Mouse (Mus musculus): ENCODE data around the gene Ngef.

Ngef gene

DNA sequence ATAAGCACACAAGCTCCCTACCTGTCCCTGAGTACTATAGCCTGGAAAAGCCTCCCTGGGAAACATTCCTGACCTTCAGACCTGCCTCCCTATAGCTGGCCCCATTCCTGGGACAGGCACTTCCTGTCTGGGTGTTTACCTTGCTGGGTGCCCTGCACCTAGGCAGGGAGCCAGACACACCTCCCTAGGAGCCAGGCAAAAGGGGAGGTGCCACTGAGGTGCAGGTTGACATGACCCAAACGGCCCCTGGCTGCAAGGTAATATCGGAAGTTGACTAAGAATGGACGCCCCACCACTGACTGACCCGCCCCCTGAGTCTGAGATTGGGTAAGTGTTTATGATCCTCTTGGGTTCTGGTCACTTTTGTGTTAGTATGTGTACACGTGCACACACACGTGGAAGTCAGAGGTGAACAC, at the start of gene Ngef:
Gene Ngef, minus strand, starts transcription at position 71 of the 416 bp plus-strand sequence.
- in situ Hi-C loops (cut with MboI, MseI): no loop called here

DNA sequence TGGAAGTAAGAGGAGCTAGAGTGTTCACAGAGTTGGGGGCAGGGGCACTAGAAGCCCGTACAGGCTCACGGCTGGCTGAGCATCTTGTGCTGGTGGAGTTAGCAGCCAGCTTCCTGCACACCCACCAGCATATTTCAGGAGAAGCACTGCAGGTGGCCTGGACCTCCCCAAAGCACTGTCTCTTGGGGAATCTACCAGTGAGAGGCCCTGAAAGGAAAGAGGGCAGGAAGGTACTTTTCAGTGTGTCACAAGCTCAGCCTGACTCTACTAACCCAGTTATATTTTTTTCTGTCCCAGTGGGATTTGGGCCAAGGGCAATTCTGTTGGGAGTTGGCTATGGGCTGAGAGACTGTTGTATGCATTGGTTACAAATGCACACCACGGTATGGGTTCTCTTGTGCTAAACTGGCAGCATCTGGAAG, 48.2 kb upstream of the Ngef start:
- in situ Hi-C loops (cut with MboI, MseI): no loop called here

DNA sequence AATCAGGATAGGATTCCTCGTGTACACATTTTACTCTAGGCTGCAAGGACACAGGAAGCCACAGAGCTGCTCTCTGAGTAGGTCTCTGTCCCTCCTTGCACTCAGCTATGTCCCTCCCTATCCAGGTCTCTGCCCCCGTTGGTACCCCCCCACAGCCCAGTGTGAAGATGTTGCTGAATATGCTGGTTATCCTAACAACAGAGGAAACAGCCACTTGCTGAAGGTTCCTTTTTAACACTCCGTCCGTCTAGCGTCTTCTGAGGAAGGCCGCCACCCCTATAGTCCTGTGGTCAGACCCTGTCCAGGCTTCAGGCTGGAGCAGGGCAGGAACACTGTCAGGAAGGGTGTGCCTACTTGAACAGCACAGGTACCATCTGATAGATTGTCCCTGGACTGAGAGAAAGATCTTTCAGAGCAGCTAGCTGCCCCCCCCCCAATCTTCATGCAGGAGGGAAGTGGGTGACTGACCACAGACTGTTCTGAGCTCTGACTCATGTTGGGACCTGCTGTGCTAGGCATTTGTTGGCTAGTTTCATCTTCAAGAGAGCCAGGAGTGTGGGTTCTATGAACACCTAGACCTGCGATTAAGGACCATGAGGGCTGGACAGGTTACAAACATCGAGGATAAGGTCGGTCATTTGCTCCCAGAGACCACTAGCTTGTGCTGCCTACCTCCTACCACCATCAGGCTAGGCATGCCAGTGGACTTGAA, 47.6 kb upstream of the Ngef start:
- in situ Hi-C loops (cut with MboI, MseI): no loop called here

DNA sequence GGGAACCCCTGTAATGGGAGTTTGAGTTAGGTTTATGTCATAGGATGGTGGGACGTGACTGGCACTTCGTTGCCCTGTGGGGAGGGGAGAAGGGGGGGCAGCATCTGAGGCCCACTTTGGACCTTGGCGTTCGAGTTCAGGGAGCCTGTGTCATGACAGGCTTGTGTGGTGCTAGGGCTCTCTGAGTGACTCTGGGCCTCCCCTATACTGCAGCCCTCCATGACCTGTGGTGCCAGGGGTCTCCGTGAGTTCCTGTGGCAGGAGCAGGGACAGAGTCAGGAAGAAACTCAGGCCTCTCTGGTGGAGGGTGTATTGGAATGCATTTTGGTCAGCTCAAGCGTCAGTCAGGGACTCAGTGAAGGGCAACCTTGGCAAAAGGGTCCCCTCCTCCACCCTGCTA, 47.0 kb upstream of the Ngef start:
- in situ Hi-C loops (cut with MboI, MseI): no loop called here

DNA sequence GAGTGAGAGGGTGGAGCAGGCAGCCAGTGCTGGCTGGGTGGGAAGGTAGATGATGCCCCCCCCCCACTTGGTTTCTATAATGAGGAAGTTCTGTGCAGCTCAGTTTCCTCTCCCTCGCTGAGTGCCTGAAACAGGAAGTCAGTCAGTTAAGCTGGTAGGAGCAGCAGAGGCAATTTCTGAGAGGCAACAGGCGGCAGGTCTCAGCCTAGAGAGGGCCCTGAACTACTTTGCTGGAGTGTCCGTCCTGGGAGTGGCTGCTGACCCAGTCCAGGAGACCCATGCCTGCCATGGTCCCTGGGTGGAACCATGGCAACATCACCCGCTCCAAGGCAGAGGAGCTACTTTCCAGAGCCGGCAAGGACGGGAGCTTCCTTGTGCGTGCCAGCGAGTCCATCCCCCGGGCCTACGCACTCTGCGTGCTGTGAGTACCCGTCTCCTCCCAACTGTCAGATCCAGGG, 46.6 kb upstream of the Ngef start, which contains the start of gene Inpp5d:
Gene Inpp5d, plus strand, starts transcription at position 102 of the 458 bp plus-strand sequence.
- in situ Hi-C loops (cut with MboI, MseI): no loop called here

DNA sequence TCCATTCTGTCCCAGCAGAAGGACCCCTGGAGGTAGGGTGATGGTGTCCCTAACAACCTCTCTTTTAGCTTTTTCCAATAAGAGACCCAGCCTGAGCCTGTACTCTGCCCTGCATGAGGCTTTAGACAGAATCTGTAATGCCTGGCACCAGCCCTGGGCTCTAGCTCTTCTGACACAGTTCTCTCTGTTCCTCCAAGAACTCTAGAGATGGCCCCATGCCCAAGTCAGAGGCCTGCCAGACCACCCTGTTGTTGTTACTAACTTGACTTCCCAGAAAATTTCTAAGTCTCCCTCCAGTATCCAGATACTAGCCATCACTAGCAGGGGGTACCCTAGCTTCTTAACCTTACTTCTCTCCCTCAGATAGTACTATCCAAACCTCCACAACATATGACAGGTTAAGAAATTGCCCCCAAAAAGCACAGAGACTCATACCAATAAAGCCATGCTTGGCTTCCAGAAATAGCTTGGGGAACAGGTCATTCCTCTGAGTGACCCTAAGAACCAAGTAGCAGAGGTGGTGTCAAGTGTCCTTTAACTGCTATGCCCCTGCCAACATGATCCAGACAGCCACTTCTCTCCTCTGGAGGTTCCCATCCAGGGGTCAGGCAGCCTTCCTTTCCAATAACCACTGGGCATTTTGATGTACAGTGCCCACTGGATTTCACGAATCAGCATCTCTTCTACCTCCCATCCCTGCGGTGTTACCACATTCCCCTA, 41.1 kb upstream of the Ngef start:
- in situ Hi-C loops (cut with MboI, MseI): loop anchor here (10.0 kb wide), 1 partner anchor 1760 kb away; no protein-coding TSS in a partner anchor

DNA sequence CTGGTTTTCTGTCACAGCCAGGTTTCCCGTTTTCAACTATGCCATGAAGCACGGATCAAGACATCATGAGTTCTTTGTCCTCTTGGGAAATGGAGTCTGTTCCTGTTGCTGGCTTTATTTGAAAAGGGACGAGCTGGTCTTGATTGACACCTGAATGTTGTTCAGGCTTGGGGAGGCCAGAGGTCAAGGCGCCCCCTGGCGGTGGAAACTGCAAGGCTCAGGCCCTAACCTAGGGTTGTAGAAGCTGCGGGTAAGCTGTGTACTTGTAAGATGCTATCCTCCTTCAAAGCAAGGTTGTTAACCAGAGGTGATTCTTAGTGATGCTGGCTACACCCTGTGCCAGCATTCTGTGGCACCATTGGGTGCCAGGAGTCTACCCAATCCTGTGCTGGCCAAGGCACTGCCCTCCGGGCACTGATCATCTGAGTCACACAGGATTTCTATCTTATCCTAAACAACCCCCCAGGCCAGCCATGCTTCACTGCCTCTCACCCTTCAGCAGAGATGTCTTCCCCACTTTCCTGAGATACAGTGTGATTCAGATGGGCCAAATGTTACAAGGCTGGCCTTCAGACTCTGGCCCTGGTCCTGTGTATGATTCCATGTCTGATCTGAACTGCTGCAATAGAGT, 34.9 kb upstream of the Ngef start:
- in situ Hi-C loops (cut with MboI, MseI): no loop called here

DNA sequence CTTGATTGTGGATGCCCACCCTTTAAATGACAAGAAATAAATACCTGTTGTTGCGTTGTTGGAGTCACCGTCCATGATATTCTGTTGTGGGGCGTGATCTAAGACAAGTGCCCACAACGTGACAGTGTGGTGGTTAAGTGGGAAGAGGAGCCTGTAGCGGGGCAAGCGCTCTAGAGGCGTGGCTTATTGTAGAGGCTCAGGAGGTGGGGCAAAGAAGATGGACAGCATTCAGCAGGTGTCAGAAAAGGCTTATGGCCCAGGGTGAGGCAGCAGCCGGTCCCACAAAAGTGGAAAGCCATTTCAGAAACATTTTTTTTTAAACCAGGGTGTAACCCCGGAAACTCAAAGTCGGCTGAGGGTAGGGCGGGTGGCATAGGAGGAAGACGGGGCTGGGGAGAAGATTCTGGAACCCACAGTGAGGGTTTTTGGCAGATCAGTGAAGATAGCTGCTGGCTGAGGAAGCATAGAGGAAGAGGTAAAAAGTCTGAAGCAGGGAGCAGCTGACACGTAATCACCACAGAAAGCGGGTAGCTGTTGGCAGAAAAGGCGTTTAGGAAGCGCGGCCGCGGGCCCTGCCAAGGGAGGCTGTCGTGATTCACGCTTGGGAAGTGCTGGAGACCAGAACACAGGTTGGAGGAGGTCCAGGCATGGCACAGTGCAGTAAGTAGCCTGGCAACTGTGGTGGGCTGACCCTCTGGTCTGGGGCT, 33.9 kb upstream of the Ngef start:
- in situ Hi-C loops (cut with MboI, MseI): no loop called here

DNA sequence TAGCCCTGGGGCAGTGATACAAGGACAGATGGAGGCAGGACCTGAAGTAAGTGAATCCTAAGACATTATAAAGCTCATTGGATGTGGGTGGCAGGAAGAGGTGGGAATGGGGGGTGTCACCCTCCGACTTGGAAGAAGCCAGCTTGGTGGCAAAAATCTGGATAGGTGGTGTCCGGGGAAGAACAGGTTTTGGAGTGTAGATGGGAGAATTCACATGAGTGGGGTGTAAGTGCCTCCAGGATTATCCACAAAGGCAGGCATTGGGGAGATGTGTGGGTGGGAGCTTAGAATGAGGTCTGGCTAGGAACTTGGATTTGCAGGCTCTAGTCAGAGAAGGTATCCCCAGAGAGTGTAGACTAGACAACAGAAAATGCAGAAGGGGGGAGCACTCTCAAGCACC, 31.6 kb upstream of the Ngef start:
- in situ Hi-C loops (cut with MboI, MseI): no loop called here

DNA sequence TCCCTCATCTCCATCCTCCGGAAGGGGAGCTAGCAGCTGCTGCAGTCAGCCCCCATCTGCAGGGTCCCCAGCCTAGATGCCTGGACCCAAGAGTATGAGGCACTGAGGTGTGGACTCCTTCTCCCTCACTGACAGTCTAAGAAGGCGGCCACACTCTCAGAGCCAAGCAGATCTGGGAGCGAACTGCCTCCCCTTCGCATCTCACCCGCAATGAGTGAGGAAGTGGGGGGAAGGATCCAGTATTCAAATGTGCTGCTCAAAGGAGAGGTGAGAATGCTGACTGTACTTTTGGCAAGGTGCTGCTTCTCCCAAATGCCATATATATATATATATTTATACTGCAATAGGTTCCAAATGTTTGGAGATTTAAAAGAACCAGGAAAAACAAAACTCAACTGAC, 29.7 kb upstream of the Ngef start:
- in situ Hi-C loops (cut with MboI, MseI): no loop called here

DNA sequence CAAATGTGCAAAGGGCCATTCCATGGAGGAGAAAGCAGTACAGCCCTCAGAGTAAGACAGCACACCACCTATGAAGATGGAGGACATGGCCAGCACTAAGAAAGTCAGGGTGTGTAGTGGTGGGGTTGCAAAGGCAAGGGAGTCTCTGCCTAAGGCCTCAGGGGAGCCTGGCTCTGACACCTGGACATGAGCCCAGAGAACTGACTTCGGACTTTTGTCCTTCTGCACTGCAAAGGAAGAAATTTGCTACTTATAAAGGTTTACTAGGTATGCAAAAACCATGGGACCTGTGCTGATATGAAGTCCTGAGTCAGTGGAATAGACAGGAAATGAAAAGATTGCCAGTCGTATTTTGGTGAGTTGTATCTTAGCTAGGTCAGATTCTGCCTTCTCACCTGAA, 28.1 kb upstream of the Ngef start:
- in situ Hi-C loops (cut with MboI, MseI): no loop called here

DNA sequence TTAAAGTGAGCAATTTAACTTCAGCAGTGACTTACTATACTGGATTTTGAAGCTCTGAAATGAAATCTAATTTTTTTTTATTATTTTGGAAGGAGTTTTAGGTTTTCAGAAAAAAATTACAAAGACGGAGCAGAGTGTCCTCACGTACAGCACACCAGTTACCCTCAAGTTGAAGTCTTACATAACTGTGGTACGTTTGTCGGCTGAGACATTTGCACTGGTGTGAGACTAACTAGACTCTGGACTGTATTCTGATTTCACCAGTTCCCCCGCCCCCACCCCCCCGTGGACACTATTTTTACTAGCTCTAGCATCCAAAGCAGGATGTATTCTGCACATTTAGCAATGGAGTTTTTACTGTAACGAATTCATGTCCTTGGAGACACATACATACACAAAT, 26.9 kb upstream of the Ngef start:
- in situ Hi-C loops (cut with MboI, MseI): no loop called here

DNA sequence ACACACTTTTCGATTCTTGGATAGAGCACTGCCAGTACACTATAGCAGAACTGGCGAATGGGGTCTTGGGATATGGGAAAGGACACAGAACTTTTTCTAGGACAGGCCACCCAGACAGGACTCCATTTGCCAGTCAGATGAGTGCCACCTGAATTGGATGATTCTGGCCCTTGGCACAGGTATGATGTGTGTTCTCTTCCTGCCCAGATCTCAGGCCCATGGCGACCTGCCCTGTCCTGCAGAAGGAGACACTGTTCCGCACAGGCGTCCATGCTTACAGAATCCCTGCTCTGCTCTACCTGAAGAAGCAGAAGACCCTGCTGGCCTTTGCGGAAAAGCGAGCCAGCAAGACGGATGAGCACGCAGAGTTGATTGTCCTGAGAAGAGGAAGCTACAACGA, 21.0 kb upstream of the Ngef start:
- in situ Hi-C loops (cut with MboI, MseI): no loop called here

DNA sequence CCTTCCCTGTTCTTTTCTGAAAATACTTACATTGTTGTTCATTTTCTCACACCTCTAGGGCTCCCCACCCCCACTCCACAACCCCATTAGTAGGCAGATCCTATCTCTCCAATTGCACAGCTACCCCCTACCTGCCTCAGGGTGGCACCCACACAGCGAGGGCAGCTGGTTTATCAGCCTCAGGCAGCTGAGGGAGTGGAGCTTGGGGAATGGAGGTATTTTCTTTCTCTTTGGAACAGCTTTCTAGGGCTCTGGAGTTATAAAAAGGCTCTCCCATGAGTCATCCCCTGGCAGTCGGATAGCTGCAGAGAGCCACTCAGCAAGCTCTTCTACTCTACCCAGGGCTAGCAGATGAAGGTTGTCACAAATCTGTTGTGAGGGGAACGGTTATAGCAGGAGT, 20.6 kb upstream of the Ngef start:
- in situ Hi-C loops (cut with MboI, MseI): no loop called here

DNA sequence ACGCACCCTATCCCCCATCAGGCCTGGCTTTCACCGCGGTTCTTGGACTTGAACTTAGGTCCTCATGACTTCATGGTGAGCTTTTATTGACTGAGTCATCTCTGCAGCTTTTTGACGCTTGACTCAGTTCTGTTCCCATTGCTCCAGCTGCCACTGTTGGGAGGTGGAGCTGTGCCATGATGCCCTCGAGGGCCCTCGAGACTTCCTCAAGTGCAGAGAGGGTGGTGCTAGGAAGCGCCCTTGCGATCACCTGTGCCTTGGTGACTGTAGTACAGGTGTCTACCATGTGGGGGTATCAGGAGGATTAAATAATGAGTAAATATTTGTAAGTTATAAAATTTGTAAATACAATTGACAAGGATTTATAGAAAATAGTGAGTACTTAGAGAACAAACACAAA, 16.3 kb upstream of the Ngef start:
- in situ Hi-C loops (cut with MboI, MseI): no loop called here

DNA sequence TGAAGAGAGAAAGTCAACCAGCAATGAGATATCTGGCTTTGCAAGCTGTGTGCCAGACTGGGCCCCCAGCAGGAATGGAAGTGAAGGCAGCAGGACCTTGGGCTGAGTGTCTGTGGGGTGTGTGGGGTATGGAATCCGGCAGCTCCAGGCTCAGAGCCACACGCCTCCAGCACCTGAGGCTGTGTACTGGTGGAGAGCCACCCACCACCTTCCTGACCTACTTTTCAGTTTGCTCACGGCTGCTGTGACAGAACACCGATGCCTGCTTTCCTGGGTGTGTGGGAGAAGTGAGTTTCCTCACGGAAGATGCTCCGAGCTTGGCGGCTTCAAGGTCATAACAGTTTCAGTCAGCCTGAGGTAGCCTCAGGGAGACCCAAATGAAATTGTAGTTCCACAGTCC, 15.5 kb upstream of the Ngef start:
- in situ Hi-C loops (cut with MboI, MseI): no loop called here

DNA sequence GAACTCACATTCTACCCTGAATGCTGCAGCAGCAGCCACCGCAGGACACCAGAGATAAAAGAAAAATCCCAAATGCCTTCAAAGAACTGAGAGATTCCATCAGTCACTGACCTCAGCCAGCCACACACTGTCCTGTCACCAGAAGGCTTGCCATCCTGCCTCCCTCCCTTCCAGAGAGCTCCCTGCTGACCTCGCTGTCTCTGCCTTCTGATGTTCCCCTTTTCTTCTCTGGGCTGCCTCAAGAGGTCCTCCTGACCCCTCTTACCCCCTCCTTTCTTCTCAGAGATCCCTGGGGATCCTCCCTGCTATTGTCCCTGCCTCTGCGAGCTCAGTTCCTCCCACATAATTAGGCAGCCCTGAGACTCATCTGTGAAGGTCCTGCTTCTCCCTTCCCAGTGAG, 7.2 kb upstream of the Ngef start:
- in situ Hi-C loops (cut with MboI, MseI): no loop called here

DNA sequence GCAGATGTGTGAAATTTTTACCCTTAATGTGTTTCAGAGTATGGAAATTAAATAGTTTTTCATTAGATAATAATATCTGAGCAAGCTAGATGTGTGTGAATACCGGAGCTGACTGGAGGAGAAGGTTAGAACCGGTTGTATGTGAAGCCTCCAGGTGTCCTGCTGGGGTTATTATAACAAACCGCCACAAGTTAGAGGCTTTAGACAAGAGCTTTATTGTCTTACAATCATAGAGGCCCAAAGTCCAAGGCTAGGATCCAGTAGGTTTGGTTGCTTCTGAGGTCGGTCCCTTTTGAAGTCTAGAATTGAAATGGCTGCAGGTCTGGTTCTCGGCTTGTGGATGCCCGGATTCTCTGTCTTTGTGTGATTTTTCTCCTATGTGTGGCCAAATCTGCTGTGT, 5.3 kb upstream of the Ngef start:
- in situ Hi-C loops (cut with MboI, MseI): no loop called here

DNA sequence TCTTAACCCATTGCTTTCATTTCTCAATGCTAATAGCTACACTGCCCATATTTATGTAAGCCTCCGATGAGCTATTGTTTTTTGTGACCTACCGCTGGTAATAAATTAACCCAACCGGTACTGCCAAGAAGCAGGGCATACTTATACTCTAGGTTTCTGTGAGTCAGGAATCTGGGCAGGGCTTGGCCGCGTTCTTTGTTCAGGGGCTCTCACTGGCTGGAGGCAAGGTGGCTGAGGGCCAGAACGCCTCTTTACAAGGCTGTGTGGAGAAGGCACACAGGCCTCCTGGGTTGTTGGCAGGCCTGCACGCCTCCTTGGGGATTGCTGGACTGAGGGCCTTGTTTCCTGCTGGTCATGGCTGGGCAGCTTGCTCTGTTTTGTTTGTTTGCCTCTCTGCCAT, 1.1 kb upstream of the Ngef start:
- in situ Hi-C loops (cut with MboI, MseI): no loop called here

DNA sequence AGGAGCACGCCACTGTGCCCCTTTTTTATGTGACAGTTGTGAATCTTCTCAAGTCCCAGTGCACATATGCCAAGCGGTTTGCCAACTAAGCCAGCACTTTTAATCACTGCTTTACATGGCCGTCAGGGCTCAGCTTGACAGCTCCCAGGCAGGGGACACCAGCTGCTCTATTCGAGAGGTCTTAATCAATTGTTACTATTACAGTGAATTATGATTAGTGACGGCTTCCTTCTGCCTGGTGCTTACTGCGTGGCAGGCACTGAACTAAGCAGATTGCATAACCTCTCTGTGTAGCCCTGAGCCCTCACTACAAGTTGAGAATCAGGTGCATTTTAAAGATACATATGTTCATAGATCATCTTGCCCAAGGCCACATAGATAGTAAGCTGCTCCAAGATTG, 683 bp upstream of the Ngef start:
- in situ Hi-C loops (cut with MboI, MseI): no loop called here

DNA sequence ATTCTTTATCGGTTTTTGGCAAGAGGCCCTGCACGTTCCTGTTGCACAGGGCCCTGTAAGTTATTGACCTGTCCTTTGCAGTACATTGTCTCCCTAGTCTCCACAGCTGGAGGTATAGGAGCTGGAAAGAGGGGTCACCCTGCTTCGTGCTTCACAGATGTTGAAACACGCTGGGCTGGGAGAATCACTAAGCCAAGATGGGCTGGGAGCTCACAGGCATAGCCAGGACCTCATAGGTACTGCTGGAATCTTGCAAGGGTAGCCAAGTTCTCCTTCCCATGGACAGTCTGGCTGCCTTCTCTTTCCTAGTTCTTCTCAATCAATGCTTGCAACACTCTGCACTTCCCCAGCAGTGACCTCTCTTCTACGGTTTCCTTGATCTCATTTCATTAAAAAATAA, 409 bp downstream of the Ngef start:
- in situ Hi-C loops (cut with MboI, MseI): no loop called here

DNA sequence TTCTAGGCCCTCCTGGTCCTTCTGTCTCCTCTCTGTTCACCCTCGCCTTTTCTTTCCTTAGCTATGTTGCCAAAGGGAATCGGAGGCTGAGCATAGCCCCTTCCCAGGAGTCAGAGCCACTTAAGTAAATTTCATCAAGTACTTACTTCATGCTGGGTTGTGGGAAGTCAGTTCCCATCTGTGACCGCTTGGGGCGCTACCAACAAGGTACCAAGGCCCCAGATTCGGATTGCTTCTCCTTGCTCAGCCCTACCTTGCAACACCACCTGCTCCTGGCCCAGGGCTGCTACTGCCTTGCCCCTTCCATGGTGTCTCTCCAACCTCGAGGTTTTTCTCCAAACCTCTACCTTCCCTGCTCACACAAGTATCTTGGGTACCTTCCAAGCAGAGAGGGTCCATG, 5.3 kb downstream of the Ngef start:
- in situ Hi-C loops (cut with MboI, MseI): no loop called here

Measured in T-helper 2 cell (primary cell).